Mouse (Mus musculus) heart, embryonic 12.5 days (tissue): Measurements from ENCODE around the gene Zap70. TPM values are rescaled to one million over a fixed set of nuclear protein-coding genes. Genes with fewer than 3 reads are reported as not detected.

Experiments
- polyA plus RNA-seq: library from polyadenylated mRNA; unstranded; fragments of >200 nt; fragmentation: Nextera tagmentation; extraction: Ambion mirVana; gene quantifications from 2 replicates; pipeline ENCODE4 v1.2.1, GENCODE M21; 2016

The Zap70 gene
- polyA plus RNA-seq, 1 experiment from 2014 or later = 0.33 TPM

Other genes starting within 250 kb of the Zap70 start
- gene Cnnm3, start 249.9 kb upstream of the Zap70 start, polyA plus RNA-seq = 2.2 and 3.4 TPM in 2 replicates
- gene Ankrd23, start 224.9 kb upstream of the Zap70 start, polyA plus RNA-seq = 14.9 and 16.8 TPM in 2 replicates
- 0.40 TPM in 1 of 2 replicates, not detected in the other for gene Gm42417, start 222.4 kb upstream of the Zap70 start, polyA plus RNA-seq
- 23.1 and 24.4 TPM in 2 replicates for gene Ankrd39, start 214.4 kb upstream of the Zap70 start, polyA plus RNA-seq
- 11.9 and 13.3 TPM in 2 replicates for gene Sema4c, start 203.4 kb upstream of the Zap70 start, polyA plus RNA-seq
- gene Fam178b, start 78.6 kb upstream of the Zap70 start, polyA plus RNA-seq = 2.8 and 3.0 TPM in 2 replicates
- 1,063 and 1,083 TPM in 2 replicates for gene Cox5b, start 70.3 kb upstream of the Zap70 start, polyA plus RNA-seq
- gene 4933424G06Rik, start 51.6 kb upstream of the Zap70 start, polyA plus RNA-seq = not detected in 2 replicates
- 95.0 and 103 TPM in 2 replicates for gene Actr1b, start 47.4 kb upstream of the Zap70 start, polyA plus RNA-seq
- 12.4 and 13.6 TPM in 2 replicates for gene Tmem131, start 181.9 kb downstream of the Zap70 start, polyA plus RNA-seq